Mouse (Mus musculus): ENCODE results near the gene Fcer2a.

- TF ChIP-seq POLR2A (IDR thresholded peaks at IDR 0.05; ENCODE audit: extremely low read depth, insufficient read depth, low read length) (no peak), CTCF (IDR thresholded peaks at IDR 0.05; ENCODE audit: low read depth, low read length) (no peak)
Observed at GRCm38 (mm10) chr8:3656725-3657381, 37.1 kb downstream of the Fcer2a start.

Data from liver, adult 2 months (tissue).